Mouse (Mus musculus): ENCODE measurements around the gene Kat6b.
"Not testable (repeated sequence)": the region's sequence is repeated elsewhere in the genome, so short reads cannot be mapped to it uniquely, and the experiment has no call there.

Kat6b gene

DNA sequence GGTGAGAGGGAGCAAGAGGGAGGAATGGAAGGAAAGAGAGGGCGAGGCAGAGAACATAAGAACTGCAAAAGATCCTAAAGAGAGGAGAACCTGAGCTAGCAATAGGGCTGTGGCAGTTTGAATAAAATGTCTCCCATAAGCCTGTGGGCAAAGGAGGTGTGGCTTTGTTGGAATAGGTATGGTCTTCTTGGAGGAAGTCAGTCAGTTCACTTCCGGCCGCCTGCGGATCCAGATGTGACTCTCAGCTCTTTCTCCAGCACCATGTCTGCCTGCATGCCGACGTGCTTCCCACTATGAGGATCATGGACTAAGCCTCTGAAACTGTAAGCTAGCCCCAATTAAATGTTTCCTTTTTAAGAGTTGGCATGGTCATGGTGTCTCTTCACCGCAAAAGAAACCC is at the start of gene Kat6b:
Gene Kat6b (plus strand): TSS at position 204 of the 400 bp plus-strand sequence.
- DNase-seq (ENCODE audit: low read depth, low spot score) = no peak

DNA sequence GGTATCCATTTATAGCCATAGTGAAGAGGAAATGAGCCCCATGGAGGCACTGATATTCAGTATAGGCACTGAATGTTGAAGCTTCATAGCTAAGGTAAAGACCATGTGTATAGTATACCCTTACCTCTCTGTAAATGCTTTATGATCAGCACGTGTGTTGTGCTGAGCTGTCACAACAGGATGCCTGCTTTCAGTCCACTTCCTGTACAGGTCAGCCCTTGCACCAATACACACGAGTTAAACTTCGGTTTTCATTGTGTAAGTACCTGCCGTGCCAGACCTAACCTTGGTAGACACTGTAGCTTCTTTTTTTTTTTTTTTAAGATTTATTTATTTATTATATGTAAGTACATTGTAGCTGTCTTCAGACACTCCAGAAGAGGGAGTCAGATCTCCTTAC is 47.8 kb upstream of the Kat6b start:
- DNase-seq (ENCODE audit: low read depth, low spot score) = no peak

DNA sequence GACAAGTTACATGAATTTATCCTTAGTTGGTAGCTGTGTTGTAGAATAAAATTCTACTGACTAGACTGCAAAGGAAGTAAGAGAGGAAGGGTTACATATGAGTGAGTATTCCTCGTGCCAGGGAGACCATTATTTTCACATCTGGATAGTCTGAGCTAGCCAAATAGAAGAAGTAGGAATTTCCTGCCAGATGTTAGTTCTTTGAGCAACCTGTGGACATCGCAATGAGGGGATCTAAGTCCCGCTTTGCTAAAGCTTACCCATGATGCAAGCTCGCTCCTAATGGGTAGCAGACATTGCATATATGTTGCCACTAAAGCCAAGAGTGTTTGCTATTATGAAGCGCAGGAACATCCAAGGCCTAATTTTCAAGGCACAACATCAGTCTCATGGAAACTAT is 47.2 kb upstream of the Kat6b start:
- DNase-seq (ENCODE audit: low read depth, low spot score) = peak; percentile 70

DNA sequence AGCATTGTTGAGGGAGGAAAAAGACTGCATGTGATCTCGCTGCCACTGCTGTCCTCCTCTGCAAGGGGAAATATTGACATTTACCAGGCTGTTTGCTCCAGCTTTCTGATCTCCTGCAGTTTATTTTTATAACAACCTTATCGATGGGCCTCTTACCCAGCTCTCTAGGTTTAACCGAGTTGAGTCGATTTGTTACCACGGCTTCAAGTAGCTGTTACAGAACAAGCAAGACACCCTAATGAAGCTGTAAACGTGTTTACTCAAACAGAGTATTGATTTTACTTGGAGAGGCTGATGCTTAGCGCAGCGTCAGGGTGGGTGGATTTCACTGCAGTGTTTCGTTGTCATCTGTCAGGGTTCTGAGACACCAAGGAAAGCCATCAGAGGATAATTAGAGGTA is 46.5 kb upstream of the Kat6b start:
- no peak for DNase-seq (ENCODE audit: low read depth, low spot score)

DNA sequence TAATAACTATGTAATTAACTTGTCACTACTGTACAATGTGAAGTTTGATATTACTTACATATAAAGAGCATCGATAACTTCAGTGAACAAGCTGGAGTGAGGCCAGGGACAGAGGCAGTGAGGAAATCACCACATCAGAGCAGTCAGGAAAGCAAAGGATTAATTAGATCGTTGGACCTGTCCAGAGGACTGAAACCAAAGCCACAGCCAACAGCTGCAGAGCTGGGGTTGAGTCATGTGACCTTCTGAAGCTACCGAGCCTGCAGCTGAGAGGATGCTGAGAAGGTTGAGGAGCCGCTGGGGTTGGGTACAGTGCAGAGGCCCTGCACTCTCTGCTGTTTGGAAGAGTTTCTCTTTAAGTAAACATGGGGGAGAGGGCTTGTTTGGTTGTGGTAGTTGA is 41.4 kb upstream of the Kat6b start:
- peak; percentile 52 for DNase-seq (ENCODE audit: low read depth, low spot score)

DNA sequence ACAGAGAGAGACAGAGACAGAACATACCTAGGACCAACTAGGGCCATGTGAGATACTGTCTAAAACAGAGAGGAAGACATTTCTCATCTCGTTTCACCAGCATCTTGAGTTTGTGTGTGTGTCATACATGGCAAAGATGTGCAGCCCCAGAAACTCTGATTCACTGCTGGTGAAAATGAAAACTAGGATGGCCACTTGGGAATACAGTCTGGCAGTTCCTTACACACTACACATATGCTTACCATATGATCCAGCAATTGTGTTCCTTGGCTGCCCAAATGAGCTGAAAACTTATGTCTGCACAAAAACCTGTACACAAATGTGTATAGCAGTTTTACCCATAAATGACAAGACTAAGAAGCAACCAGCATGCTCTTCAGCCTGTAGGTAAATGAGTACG is 40.7 kb upstream of the Kat6b start:
- no peak for DNase-seq (ENCODE audit: low read depth, low spot score)

DNA sequence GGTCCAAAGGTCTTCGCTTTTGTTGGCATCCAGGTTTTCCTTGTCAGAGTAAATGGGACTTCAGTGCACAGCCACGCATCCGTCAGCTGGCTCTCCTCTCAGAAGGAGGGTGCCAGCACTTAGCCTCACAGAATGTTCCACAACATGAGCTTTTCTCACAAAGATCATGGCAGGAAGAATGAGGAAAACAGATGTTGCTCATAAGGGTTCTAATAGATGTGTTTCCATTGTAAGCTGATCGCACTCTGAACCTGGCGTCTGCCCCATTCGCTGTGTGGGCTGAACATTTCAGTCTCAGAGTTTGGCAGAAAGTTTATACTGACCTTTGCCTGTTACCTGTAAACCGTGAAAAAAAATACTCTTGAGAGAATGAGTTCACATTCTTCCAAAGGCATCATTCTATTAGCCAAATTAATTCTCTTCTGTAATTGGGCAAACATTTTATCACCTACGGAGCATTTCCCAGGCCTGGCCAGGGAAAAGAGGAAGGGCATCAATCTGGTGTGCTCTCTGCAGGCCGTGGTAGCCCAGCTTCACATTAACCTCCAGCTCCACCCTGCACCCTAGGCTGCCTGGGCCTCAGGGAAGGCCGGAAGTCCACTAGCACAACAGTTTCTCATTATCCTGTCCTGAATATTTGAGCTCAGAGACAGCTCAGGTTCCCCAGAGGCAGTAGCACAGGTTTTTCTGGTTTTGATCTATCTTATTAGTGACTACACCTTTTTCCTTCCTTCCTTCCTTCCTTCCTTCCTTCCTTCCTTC is 39.3 kb upstream of the Kat6b start:
- DNase-seq (ENCODE audit: low read depth, low spot score) = peak; percentile 72

DNA sequence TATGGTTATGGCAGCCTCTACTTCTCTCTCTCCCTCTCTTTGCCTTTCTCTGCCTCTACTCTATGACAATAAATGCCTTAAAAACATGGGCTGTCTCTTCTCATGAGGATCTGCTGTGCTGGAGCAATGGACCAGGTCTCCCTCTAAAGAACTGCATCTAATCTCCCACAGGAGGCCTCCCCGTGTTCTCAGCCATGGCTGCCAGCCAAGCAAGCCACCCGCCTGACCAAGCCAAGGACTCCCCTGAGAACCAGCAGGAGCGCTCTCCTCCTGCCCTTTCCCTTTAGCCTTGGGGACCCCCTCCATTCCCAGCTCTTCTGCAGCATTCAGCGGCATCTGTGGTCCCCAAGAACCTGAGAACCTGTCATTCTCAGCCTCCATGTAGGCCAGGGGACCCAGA is 28.7 kb upstream of the Kat6b start:
- no peak for DNase-seq (ENCODE audit: low read depth, low spot score)

DNA sequence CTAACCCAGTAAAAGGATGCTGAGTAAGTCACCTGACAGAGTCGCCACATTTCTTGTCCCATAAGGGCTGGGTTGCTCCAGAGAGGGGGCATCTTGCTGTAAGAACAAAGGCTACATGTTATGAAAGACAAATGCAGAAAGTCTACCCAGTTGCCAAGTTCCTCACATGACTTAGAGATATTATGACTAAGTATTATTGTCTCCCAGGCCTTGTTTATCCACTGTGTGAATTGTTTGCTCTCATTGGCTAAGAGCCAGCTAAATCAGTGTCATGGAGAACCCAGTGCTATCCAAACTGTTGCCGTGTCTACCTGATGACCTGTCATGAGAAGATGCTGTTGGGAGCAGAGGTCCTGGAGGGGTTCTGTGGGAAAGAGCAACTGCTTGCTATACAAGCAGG is 27.3 kb upstream of the Kat6b start:
- no peak for DNase-seq (ENCODE audit: low read depth, low spot score)

DNA sequence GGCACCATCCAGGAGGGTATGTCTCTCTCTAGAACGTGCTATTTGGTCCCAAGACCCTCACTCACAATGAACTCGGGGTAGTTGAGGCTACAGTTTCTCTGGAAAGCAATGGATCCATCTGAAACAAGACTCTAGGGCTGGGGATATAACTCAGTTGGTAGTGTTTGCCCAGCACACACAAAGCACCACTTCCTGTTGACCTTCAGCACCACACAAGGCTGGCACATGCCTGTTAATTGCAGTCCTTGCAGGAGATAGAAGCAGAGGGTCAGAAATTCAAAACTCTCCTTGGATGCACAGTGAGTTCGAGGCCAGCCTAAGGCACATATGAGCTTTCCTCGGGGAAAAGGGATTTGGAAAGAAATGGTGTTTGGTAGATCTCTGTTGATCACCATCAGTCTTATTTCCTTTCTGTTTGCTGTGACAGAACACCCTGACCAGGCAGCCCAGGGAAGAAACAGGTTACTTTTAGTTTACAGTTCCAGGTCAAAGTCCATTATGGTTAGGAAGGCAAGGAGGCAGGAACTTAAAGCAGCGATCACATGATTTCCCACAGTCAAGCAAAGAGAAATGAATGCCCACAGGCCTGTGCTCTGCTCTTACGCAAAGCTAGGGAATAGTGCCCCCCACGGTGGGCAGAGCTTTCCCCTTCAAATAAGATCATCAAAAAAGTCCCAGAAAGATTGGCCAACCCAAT is 25.4 kb upstream of the Kat6b start:
- DNase-seq (ENCODE audit: low read depth, low spot score) = no peak

DNA sequence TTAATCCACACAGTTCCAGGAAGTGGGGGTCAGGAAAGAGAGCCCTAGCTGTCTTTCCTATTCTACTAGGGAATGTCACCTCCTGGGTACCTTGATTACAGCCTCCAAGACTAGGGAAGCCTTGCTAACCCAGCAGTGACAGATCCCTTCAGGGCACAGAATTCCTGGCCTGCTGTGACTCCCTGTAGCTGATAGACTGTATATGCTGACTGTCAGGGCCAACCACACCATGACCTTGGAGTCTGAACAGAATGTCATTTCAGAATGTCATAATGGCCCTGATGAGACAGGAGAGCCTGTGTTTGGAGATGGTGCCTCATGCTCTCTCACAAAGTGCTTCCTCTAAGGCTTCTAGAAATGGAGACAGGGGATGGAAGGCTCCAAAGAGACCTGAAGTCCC is 24.7 kb upstream of the Kat6b start:
- DNase-seq (ENCODE audit: low read depth, low spot score) = no peak

DNA sequence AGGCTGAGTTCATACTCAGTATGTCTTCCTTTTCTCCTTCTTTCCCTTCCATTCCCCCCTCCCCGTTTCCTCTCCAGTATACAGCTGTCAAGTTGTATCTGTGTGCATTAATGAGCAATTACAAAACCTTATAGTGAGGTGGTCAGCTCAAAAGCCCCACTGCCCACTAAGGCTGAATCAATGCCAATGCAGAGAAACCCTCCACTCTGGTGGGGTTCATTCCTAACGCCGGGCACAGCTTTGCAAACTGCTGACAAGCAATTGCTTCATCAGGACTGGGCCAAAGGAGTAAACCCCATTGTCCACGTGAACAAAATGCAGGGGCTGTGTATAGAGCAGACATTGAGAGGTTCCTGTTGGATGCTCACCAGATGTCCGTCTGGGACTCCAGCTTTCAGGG is 23.4 kb upstream of the Kat6b start:
- DNase-seq (ENCODE audit: low read depth, low spot score) = no peak

DNA sequence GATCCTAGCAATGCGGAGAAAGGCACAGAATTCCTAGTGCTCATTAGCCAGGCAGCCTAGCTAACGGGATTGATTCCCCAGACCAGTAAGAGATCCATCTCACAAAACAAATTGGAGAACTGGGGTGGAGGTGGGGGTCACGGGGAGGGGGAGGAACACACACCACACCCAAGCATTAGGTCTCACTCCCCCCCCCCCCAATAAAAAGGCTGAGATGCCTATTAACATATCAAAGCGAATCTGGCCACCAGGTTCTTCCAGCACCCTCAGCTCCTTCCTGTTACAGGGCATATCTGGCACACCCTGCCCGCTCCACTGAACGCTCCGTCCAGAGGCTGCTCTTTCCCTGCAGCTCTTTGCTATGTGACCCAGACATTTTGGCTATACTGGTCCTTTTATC is 22.5 kb upstream of the Kat6b start:
- DNase-seq (ENCODE audit: low read depth, low spot score) = no peak

DNA sequence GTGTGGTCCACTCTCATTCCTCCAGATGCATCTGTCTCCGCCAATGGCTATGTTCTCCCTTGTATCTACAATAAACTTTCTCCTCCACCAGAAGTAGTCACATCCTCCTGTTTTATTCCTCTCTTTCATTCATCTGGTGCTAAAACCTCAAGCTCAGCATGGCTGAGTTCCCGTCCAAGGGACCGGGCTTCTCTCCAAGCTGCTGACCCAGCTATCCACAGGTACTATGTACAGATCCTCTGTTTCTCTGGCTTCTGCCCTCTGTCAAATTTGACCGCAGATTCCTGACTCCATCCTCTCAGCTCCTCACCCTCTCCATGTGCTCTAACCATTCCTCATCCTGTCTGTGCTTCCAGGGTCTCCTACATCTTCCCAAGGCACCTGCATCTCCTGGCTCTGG is 22.1 kb upstream of the Kat6b start:
- no peak for DNase-seq (ENCODE audit: low read depth, low spot score)

DNA sequence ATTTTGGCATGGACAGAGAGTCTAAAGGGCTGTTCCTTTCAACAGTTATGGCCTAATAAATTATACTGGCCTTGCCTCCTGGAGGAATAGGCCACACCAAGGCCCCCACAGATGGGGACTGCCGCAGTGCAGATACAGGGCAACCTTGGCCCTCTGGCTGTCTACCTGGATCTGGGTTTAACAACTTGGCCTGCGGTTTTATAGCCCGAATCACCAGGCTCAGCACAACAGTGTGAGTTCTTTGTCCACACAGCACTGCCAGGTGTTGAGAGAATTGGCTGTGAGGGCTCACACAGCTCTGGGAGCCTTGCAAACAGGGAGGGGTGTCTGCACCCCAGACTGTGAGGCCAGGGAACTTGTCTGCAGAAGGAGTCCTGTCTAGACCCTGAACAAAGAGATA is 18.8 kb upstream of the Kat6b start:
- DNase-seq (ENCODE audit: low read depth, low spot score) = peak; percentile 85

DNA sequence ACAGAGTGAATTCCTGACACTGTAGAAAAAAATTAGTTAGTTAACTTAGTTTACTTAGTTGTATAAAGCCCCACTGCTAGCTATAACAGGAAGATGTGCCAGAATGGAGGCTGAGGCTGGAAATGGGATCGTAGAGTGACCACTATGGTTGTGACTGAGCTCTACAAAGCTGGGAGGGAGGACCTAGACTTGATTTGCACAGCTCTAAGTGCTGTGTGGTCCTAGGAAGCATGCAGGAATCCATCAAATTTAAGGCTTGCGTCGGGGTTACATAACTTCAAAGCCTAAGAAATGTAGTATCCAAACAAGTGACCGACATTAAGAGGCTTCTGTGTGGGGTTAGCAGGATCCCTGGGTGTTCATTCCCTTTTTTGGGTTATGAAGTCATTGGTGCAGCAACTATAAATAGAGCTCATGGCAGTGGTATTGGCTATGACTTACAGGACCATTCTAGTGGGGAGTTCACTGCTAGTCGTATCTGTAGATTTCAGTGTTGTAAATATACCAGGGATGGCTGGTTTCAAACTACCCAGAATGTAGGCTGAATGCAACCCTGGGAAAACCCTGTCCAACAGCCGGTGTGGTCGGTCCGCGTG is 18.0 kb upstream of the Kat6b start:
- no peak for DNase-seq (ENCODE audit: low read depth, low spot score)

DNA sequence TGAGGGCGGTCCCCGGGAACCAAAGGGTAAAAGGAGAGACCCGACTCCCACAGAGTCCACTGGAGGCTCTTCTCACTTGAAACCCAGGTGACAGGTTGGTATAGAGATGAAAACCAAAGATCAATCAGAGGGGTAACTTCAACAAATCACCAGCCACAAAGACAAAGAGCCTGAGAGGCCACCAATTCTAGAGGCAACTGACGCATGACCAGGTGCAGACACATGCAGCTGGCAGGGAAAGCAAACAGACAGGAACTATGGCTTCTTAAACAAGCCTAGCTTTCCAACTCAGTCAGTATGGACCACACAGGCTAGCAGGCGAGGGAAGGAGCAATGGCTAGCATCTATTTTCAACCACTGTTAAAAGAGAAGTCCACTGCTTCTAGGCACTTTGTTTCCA is 10.8 kb upstream of the Kat6b start:
- no peak for DNase-seq (ENCODE audit: low read depth, low spot score)

DNA sequence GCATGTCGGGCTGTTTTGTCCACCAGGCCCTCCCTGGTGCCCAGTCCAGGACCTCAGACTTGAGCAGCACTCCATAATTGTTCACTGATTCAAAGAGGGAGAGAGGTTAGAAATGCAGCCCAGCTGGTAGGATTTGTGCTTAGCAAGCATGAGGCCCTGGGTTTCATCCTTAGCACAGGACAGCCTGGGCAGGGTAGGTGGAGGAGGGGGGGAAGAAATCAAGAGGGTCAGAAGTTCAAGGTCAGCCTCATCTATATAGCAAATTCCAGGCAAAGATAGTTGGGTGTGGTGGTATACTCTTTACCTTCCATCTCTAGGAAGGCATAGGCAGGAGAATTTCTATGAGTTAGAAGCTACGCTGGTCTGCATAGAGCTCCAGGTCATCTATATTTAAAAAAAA is 9.3 kb upstream of the Kat6b start:
- no peak for DNase-seq (ENCODE audit: low read depth, low spot score)

DNA sequence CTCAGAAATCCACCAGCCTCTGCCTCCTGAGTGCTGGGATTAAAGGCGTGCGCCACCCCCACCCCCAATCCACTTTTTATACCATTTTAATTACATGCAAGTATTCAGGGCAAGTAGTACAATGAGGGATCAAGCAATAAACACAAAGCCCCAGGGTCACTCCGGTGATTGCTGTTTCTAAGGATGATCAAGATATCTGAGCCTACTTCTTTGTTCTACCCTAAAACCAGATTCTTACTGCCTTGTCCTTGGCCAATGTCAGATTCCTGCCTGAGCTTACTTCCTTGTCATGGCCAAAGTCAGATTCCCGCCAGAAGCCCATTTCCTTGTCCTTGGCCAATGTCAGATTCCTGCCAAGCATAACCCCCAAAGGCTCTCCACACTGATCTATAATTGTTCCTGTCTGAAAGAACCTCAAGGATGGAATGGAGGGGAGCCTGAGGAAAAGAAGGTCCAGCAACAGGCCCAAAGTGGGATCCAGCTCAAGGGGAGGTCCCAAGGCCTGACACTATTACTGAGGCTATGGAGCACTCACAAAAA is 6.6 kb upstream of the Kat6b start:
- DNase-seq (ENCODE audit: low read depth, low spot score) = not testable (repeated sequence)

DNA sequence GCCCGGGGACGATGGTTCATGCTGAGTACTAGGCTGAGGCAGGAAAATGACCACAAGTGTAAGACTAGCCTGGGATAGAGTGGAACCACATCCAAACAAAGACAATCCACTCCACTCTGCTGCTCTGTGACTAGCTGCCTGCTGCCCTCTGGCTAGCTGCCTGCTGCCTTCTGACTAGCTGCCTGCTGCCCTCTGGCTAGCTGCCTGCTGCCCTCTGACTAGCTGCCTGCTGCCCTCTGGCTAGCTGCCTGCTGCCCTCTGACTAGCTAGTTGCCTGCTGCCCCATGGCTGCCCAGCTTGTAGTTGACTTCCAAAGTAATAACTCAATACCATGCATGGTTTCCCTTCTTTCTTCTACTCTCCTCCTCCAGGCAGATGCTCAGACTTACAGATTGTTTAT is 4.1 kb upstream of the Kat6b start:
- no peak for DNase-seq (ENCODE audit: low read depth, low spot score)

DNA sequence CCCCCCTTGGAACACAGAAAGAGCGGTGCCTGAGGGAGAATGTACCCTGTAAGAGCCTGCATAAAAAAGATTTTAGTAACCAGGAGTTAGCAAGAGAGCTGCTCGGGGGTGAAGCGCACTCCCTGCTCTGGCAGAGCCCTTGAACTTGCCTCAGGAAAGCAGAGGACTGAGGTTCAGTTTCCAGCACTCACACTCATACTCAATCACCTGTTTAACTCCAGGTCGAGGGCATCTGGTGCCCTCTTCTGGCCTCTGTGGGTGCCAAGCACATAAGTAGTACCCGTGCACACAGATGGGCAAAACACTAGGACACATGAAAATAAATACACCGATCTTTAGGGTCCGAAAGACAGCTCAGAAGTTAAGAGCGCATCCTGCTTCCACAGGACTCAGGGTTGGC is 1.7 kb upstream of the Kat6b start:
- no peak for DNase-seq (ENCODE audit: low read depth, low spot score)

DNA sequence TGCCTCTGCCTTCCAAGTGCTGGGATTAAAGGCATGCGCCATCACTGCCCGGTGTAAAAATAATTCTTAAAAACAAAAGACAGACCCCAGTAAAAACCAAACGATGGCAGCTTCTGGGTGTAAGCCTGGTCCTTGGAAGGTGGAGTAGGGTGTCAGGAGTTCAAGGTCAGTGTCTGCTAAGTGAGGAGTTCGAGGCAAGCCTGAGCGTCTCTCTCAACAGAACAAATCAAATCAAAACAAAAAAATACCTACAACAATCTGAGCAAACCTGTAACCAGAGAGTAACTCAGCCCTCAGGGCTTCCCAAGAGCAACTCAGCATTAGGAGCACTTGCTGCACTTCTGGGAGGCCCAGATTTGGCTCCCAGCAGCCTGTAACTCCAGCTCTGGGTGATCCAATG is 1.0 kb upstream of the Kat6b start:
- no peak for DNase-seq (ENCODE audit: low read depth, low spot score)

DNA sequence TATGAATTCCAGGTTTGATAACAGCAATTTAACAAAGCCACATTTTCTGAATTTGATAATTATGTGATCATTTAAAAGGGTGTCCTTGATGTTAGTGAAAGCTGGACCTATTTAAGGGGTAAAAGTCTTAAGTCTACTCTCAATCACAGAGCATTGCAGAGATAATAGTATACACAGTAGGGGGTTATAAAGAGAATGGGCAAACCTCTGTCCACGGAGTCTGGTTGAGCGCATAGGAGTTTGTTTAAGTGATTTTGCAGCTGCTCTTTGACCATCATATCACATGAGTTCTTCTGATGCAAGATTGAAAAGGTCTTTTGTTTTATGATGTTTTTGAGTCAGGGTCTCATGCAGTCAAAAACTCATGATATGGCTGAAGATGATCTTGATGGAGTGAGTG is 3.0 kb downstream of the Kat6b start:
- no peak for DNase-seq (ENCODE audit: low read depth, low spot score)
